Mouse (Mus musculus) fibroblast of lung, adult 2 months (primary cell): ENCODE results near the gene Vwa1.
"Not testable (repeated sequence)": the region's sequence is repeated elsewhere in the genome, so short reads cannot be mapped to it uniquely, and the experiment has no call there.

Source experiments
- DNase-seq: peaks from one replicate; pipeline ENCODE4 v3.0.0-alpha.2; 2011; ENCODE audit warnings: low read depth

Gene Vwa1

DNA sequence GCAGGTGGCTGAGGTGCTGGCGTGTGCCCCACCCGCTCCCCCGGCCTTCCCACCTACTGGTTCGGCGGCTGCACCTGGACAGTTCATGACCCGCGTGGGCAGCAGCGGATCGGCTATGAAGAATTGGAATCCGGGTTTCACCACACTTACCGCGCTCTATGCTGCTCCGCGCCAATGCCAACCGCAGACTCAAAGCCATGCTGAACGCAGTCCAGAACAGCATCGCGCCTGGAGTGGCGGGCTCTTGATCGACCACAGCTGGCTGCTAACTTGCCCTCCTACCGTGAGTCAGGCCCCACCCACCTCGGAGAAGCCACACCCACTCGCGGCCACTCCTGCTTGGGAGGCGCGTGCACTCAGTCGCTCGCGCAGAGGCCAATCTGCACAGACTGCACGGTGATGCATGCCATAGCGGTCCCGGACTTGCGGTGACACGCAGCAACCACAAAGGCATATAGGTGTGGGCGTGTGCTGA is at the start of gene Vwa1:
Gene Vwa1, minus strand, starts transcription at position 419 of the 475 bp plus-strand sequence.
- peak; percentile 82 for DNase-seq

DNA sequence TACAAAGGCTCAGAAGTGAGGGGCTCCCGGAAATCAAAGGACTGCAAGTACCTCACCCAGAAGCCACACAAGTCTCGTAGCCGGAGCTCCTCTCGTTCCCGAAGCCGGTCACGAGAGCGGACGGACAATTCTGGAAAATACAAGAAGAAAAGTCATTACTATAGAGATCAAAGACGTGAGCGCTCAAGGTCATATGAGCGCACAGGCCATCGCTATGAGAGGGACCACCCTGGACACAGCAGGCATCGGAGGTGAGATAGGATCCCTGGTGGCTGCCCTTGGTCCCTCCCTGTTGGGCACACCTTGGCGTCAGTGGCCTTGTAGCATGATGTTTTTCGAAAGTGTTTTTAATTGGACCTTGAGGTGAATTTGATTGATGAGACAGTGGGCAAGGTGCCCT is 48.9 kb upstream of the Vwa1 start:
- no peak for DNase-seq

DNA sequence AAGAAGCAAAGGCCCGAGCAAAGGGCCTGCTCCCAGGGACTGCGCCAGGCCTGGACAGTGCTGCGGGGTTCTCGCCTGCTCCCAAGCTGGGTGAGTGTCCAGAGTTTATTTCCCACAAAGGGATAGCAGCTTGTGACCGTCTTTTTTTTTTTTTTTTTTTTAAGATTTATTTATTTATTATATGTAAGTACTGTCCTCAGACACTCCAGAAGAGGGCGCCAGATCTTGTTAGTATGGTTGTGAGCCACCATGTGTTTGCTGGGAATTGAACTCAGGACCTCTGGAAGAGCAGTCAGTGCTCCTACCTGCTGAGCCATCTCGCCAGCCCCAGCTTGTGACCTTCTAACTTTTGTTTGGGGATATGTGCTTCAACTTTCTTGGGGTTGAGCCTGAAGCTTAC is 46.5 kb upstream of the Vwa1 start:
- no peak for DNase-seq

DNA sequence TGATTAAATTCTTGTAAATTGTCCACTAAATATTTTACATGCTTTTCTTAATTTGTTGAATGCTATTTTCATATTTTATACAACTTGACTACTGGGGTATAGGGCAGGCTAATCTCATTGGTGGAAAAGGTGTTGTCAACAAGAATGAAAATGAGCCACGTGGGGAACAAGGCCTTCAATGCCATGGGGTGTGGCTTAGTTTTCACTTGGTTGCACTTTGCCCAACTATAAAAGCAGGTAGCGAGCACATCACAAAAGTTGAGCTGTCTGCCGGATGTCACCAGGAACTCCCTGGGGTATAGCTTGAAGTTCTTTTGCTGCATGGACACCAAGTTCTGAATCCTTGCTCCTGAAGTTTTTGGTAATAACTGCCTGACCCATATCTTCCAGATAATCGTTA is 43.0 kb upstream of the Vwa1 start:
- no peak for DNase-seq

DNA sequence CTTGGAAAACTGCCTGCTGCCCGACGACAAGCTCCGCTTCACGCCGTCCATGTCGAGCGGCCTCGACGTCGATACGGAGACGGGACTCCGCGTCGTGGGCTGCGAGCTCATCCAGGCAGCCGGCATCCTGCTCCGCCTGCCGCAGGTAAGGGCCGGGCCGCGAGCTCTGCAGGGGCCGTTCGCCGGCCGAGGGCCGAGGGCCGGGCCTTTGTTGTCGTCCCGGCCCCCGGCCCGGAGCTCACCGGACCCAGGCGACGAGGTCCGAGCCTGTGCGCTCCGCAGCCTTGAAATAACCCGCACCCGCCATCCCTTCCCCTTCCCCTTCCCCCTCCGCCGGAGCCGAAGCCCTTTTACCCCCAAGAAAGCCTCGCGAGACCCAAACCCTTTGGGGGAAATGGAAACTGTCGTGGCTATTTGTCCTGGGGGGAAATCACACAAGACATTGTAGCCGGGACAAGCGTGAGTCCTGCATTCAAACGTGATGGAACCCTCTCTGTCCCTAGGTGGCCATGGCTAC is 38.2 kb upstream of the Vwa1 start:
- DNase-seq: no peak

DNA sequence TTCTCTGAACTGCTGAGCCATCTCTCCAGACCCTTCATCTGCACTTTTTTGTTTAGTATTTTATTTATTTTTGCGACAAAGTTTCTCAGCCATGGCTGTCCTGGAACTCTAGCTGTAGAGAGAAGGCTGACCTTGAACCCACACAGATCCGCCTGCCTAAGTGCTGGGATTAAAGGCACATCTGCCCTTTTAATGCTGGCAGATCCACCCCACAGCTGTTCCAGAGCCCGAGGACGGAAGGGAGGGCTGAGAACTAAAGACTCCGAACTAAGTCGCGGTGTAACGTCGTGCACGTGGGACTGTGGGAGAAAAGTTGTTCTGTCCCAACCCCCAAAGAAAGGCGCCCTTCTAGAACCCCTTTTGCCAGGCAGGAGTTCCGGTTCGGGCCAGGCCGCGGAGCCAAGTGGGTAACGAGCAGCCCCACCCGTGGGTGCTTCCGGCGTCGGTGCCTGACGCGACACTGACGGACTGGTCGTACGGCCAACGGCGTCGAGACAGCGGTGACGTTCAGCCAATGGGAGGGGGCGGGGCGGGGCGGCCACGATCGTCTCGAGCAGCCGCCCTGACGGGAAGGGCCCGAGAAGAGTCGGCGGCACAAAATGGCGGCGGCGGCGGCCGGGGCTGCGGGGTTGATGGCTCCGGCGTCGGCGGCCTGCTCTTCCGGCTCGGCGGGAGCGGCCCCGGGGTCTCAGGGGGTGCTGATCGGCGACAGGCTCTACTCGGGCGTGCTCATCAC is 37.6 kb upstream of the Vwa1 start, which contains the start of gene Ccnl2:
Gene Ccnl2, plus strand, starts transcription at position 561 of the 736 bp plus-strand sequence.
- DNase-seq: peak; percentile 86

DNA sequence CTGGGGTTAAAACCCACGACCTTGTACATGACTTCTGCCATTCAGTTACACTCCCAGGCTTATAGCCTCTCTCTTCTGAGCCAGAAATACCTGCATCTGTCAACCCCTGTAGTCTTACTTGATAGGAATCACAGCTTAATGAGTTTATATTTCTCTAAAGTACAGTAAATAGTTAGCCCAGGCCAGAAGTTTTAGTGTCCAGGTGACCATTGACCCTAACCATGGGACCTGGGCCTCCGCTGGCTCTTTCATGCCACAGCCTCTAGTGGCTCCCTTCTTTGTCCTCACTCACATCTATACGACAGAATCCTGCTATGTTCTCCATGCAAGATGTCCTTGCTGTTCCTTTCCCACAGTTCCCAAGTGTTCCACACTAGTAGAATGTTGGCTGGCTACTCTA is 33.3 kb upstream of the Vwa1 start:
- no peak for DNase-seq

DNA sequence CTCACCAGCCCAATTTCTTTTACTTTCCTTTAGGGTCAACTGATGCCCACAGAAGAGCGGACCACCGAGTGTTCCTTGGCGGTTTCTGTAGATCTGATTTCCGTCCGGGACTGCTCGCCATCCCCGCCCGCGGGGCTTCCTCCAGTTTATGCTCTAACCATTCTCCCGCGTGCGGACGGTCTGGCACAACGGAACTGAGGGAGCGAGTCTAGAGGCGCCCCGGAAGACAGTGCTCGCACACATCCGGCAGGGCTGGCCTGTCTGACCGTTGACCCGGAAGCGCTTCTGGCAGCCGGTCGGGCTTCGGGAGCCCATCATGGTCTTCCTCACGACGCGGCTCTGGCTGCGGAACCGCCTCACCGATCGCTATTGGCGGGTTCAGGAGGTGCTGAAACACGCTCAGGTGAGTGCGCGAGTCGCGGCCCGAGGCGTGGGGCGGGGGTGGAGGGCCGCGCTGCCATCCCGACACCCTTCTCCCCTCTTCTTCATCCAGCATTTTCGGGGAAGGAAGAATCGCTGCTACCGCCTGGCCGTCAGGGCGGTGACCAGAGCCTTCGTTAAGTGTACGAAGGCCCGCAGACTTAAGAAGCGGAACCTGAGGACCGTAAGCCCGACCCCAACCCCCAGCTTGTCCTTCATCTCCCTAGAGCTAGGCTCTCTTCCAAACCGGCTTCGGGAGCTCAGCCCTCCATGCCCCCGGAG is 29.0 kb upstream of the Vwa1 start:
- peak; percentile 70 for DNase-seq

DNA sequence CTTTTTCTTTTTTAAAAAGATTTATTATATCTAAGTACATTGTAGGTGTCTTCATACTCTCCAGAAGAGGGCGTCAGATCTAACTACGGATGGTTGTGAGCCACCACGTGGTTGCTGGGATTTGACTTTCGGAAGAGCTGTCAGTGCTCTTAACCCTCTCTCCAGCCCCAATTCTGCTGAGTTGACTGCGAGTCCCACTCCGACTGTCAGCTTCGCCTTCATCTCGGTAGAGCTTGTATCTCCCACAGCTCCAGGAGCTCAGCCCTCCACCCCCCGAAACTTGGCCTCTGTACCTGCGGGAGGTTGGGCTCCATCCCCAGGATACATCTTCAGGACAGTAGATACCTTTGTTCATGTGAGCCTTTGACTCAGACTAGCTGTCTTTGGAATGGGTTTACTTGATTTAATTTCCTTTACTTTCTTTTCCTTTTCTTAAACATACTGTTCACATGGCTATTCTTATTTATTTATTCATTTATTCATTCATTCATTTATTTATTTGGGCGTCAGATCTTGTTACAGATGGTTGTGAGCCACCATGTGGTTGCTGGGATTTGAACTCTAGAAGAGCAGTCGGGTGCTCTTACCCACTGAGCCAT is 28.3 kb upstream of the Vwa1 start, which contains the start of gene Mrpl20:
Gene Mrpl20, plus strand, starts transcription at position 138 of the 599 bp plus-strand sequence.
- DNase-seq: no peak

DNA sequence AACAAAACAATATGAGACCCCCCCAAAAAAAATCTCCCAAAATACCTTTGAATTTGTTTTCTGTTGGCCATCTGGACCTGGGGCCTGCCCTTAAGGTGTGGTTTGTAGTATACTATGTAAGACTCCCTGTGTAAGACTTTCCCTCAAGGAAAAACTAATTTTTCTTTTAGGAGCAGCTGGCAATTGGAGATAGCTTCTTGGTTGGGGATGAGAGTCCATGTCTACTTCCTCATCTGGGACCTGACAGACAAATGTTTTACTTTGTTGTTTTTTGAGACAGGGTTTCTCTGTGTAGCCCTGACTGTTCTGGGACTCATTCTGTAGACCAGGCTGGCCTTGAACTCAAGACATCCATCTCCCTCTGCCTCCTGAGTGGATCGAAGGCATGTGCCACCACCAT is 27.6 kb upstream of the Vwa1 start:
- no peak for DNase-seq

DNA sequence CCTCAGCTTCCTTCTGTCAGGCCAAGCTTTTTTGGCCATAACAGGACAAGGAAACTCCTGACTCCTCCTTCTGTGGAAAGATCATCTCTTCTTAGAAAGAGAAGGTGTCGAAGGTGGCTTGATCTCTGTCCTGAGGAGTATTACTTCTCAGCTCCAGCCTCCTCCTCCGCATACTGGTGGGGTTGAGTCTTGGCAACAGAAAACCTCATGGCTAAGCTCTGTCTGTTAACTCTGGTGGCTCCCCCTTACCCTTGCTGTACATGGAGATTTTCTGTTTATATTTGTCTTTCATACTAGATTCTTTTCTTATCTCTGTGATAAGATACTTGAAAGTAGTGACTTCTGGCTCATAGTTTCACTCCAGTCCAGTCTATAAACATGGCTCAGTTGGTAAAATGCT is 19.2 kb upstream of the Vwa1 start:
- no peak for DNase-seq

DNA sequence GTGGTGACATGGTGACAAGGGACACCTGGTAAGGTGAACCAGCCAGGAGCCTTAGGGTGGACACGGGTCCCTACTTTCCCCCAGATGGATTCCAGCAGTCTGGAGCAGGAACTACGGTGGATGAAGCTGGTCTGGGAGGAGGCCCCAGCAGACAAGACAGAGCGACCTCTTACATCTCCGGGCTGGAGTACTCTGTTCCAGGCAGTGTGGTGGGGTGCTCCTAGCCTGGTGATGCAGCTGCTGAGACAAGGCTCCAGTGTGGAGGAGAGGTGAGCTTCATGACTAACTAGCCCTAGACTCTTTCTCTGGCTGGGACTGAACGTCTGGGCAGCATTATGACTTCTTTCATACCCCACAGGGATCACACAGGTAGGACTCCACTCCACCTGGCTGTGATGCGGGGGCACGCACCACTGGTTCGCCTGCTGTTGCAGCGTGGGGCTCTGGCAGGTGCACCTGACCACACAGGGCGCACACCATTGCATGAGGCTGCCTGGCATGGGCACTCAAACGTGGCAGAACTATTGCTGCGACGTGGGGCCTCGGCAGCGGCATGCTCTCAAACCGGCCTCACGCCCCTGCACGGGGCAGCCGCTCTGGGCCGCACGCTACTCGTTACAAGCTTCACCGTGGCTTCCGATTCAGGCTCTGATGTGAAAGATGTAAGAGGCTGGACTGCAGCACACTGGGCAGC is 16.9 kb upstream of the Vwa1 start:
- no peak for DNase-seq

DNA sequence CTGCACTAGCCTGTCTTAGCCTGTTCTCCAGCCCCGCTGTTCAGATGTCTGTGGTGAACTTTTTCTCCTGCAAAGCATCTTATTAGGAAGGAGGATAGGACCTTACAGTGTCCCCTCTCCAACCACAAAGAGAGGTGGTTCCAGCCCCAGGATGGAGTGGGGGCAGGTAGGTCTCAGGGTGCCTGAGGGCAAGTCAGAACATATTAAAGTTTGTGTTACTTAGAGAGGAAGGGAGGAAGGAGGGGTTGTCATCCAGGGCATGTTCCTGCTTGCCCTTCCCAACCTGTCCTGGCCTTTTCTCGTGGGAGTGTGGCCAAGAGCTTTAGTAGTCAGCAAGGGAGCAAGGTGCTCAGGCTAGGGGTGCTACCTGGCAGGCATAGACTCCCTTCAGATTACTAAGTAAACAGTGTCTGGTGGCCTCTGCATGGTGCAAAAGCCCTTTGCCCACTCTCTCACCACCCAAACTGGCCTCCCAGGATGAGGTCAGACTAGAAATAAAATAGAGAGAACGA is 16.2 kb upstream of the Vwa1 start:
- no peak for DNase-seq

DNA sequence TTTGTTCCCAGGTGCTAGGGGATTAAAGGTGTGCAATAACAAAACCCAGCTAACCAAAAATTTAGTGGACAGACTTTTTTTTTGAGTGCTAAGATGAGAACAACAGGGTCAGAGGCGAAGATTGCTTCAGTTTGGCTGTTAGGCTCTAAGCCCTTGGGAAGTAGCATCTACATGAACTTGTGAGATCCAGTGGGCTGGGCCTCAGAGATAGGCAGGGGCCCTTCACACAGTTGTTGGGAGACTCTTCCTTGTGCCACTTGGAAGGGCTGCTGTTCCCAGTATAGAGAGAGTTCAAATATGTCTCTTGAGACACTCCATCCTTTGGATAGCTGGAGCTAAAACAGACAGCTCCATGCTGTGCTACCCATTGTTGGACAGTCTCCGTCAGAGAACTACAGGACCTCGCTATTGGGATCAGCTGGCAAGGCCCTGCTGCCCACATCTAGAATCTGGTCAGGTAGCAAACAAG is 15.6 kb upstream of the Vwa1 start, which contains the start of gene Ankrd65:
Gene Ankrd65, plus strand, starts transcription at position 419 of the 469 bp plus-strand sequence.
- DNase-seq: no peak

DNA sequence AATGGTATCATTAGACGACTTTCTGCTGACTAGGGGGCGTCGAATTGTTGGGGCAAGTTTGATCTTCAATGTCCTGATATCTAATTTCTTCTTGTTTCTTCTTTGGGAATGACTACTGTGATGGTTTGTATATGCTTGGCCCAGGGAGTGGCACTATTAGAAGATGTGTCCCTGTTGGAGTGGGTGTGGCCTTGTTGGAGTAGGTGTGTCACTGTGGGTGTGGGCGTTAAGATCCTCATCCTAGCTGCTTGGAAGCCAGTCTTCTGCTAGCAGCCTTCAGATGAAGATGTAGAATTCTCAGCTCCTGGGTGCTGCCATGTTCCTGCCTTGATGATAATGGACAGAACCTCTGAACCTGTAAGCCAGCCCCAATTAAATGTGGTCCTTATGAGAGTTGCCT is 14.3 kb upstream of the Vwa1 start:
- DNase-seq: not testable (repeated sequence)

DNA sequence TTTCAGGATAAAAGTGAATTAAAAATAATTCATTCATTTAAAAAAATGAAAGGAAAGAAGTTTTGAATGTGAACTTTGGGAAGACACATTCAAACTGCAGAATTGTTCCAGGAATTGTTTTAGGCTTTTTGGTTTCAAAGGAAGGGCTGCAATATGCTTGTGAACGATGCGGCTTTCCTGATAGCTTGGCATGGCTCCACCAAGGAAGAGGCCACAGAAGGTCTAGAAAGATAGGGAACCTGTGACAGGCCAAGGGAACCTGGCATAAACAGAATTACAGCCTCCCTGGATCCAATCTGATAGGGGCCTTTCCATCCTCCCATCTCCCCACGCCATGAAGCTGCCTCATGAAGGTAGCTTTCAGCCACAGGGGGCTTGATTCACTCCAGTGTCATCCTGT is 13.8 kb upstream of the Vwa1 start:
- no peak for DNase-seq

DNA sequence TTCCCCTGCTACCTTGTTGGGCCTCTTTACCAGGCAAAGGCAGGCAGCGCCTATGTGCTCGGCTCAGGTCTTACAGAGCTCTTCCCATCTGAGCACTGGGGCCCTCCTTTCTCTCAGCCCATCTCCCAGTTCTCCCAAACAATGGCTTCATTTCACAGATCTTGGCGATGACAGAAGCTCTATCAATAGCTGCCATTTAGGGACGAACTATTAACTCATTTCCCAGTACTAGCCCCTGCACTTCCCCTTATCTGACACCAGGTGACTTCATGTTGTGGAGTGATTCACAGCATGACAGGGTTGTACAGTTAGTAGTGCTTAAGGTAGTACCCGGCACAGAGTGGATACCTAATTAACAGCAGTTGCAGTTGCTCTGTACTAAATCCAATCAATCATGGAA is 11.3 kb upstream of the Vwa1 start, which contains the start of gene Tmem88b:
Gene Tmem88b, minus strand, starts transcription at position 56 of the 400 bp plus-strand sequence.
- no peak for DNase-seq

DNA sequence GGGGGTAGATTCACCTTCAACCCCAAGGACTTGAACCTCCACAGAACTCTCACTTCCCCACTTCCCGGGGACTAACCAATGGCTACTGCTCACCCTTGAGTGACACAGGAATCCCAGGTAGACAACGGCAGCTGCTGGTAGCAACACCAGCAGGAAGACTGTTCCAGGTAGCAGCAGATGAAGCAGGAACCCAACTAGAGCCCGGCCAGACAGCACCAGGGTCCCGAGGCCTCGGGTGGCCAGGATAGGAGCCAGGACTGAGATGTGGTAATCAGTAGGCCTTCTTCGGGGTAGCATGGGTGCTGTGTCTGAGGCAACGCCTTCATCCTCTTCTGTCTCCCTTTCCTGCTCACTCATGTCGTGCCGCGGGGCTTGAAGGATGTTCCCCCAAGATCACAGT is 10.7 kb upstream of the Vwa1 start:
- no peak for DNase-seq

DNA sequence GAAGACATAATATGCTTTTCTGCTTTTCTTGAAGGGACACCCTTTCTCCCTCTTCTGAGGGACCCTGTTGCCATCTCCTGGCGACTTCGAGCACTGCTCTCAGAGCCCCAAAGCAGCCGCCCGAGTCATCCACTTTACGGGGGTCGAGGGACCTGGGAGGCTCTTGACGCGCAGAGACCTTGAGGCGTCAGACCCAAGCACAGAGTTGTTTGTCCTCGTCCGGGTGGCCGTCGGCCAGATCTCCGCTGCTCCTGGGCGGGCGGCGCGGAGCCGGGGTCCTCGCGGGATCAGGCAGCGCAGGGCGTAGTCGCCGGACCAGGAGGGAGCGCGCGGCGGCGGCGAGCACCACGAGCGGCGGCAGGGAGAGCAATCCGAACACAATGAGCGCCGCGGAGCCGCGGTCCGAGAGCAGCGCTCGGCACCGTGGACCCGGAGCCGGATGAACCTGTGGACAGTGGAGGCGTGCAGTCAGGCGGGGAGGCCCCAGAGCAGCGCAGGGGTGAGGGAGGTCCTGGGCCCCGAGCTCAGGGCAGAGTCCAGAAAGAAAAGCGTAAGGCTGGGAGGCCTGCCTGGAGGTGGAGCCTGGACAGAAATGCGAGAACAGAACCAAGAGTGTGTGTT is 9.7 kb upstream of the Vwa1 start:
- DNase-seq: no peak

DNA sequence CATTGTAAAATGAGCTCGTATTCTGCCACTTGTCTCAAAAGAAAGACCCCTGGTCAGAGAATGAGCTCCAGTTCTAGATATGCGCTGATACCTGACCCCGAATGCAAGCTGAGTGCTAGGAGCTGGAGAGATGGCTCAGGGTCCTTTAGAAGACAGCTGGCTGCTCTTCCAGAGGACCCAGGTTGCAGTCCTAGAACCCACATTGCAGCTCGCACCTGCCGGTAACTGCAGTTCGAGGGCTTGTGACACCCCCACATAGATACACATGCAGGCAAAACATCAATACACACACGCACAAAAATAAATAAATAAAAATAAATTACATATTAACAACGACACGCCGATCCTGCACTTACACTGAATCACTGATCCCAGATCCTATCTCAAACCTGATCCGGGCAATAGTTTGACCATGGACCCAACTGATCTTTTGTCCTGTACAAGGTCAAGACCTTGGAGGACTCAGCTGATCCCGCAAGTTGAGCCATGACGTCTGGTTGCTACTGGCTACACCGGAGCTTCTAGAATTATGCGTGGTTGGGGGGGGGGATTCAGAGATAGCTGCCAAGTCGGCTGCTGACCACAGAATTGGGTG is 9.1 kb upstream of the Vwa1 start:
- no peak for DNase-seq

DNA sequence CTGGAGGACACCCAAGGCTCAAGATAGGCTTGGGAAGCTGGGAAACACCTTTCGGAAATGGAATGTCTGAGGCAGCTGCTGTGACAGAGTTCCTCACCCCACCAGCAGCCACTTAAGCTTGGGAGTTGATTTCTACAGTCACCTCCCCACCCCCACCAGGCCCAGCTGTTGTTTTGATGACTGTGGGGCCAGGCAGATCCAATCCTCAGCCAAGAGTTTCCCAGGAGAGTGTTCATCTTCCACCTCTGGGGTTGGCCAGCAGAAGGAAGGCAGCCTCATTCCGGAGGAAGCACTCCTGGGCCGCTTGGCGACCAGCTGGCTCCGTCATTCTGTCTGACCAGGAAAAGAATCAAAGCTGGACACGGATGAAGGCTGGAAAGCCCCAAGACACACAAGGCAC is 6.4 kb upstream of the Vwa1 start:
- DNase-seq: no peak
